ENCODE assay signal across 22 mouse cellular contexts in genomic region chr1:126528043-126528598, GRCm38 (mm10).
A peak's percentile ranks its signal among the peaks of the same experiment; 100 is the strongest.
DNase-seq lines count a peak whose midpoint lies in the region; ATAC-seq lines count a peak whose summit lies in the region.
"Had no signal": no experiment of that assay in that cellular context is flagged by ENCODE, and none has a peak within 500 bp of the region (broad histone marks: within the 10 kb centered on the region; RNA-seq: fewer than 3 reads in every experiment).

No protein-coding gene starts in this region.

- WGBS in hindbrain, embryonic 16.5 days: 73% methylated on average over 7 of the region's 7 CpGs
- WGBS in hindbrain, embryonic 11.5 days: 91% methylated on average over 7 of the region's 7 CpGs

- H3K4me2 ChIP-seq in hindbrain, embryonic 16.5 days (ENCODE audit: low read length): no peak overlapping the region
- no peak overlapping the region for H3K4me2 ChIP-seq in hindbrain, embryonic 11.5 days (replicated peaks; ENCODE audit: low read depth, low read length)
- H3K4me2 ChIP-seq: hindbrain, embryonic 12.5 days; liver, embryonic 11.5 days; neural tube, embryonic 15.5 days had no signal

- no peaks in the 10 kb centered on the region for H3K27me3 ChIP-seq in hindbrain, embryonic 16.5 days (replicated peaks; ENCODE audit: control insufficient read depth, insufficient read depth, low read length)
- no peaks in the 10 kb centered on the region for H3K27me3 ChIP-seq in hindbrain, embryonic 11.5 days (ENCODE audit: control insufficient read depth, insufficient read depth, low read length)
- H3K27me3 ChIP-seq: hindbrain, embryonic 12.5 days; neural tube, embryonic 15.5 days had no signal

- peak; percentile 24 to 27 for DNase-seq in cerebellum, postnatal 14 days
- DNase-seq in cerebellum, adult 9-10 months: no peak
- DNase-seq in hindbrain, embryonic 11.5 days (ENCODE audit: low spot score): no peak
- DNase-seq in right cerebral cortex, postnatal 4 days: peak; percentile 8
- no peak for DNase-seq in right cerebral cortex, postnatal 14 days
- DNase-seq in liver: no peak
- DNase-seq: adrenal gland, postnatal 36 days; cerebellum, postnatal 25 days; embryo, embryonic 11 days; gastrocnemius, postnatal 25 days; heart, adult 2 months; kidney, postnatal 36 days; lung, adult 18-20 months; lung, postnatal 14 days had no signal

- no peak overlapping the region for H3K4me3 ChIP-seq in hindbrain, embryonic 16.5 days (ENCODE audit: low read length)
- H3K4me3 ChIP-seq in hindbrain, embryonic 11.5 days (ENCODE audit: low read depth, low read length): no peak overlapping the region
- H3K4me3 ChIP-seq: heart, adult 2 months; hindbrain, embryonic 12.5 days; limb, embryonic 10.5 days; neural tube, embryonic 15.5 days had no signal

- no peak overlapping the region for H3K9ac ChIP-seq in hindbrain, embryonic 16.5 days (ENCODE audit: low read depth, low read length)
- no peak overlapping the region for H3K9ac ChIP-seq in hindbrain, embryonic 11.5 days (ENCODE audit: low read depth, low read length)
- H3K9ac ChIP-seq: hindbrain, embryonic 12.5 days; neural tube, embryonic 15.5 days had no signal

- H3K27ac ChIP-seq in hindbrain, embryonic 16.5 days (ENCODE audit: low read depth, low read length): no peak overlapping the region
- no peak overlapping the region for H3K27ac ChIP-seq in hindbrain, embryonic 11.5 days (ENCODE audit: low read depth, low read length)
- H3K27ac ChIP-seq: heart, adult 2 months; hindbrain, embryonic 12.5 days; limb, embryonic 10.5 days; neural tube, embryonic 15.5 days; stomach, postnatal 0 days had no signal

- no peaks in the 10 kb centered on the region for H3K4me1 ChIP-seq in hindbrain, embryonic 16.5 days (ENCODE audit: control insufficient read depth, insufficient read depth, low read depth, low read length)
- no peaks in the 10 kb centered on the region for H3K4me1 ChIP-seq in hindbrain, embryonic 11.5 days (replicated peaks; ENCODE audit: control insufficient read depth, insufficient read depth, low read length)
- H3K4me1 ChIP-seq: hindbrain, embryonic 12.5 days; limb, embryonic 10.5 days; neural tube, embryonic 15.5 days had no signal

- H3K36me3 ChIP-seq in hindbrain, embryonic 16.5 days (ENCODE audit: control insufficient read depth, insufficient read depth, low read length): no peaks in the 10 kb centered on the region
- no peaks in the 10 kb centered on the region for H3K36me3 ChIP-seq in hindbrain, embryonic 11.5 days (ENCODE audit: control insufficient read depth, insufficient read depth, low read length)
- H3K36me3 ChIP-seq: hindbrain, embryonic 12.5 days; limb, embryonic 10.5 days; neural tube, embryonic 15.5 days had no signal

- peak; percentile 40; the same call in 1 of the 2 replicates for ATAC-seq in hindbrain, embryonic 16.5 days
- ATAC-seq in hindbrain, embryonic 11.5 days (ENCODE audit: low FRiP score): no peak
- ATAC-seq: CD4-positive, CD25-positive, alpha-beta regulatory T cell, adult 4 months; intestine, embryonic 16.5 days had no signal

- no peaks in the 10 kb centered on the region for H3K9me3 ChIP-seq in hindbrain, embryonic 16.5 days (ENCODE audit: control insufficient read depth, low read length)
- no peaks in the 10 kb centered on the region for H3K9me3 ChIP-seq in hindbrain, embryonic 11.5 days (ENCODE audit: control insufficient read depth, low read length)
- H3K9me3 ChIP-seq: hindbrain, embryonic 12.5 days; limb, embryonic 10.5 days; neural tube, embryonic 15.5 days had no signal

Comparison
In these comparisons a context has a peak if more than half of its experiments do, and no peak if none do; other contexts are left out.
1. DNase-seq: peak in cerebellum, postnatal 14 days (2 of 2) and right cerebral cortex, postnatal 4 days (single experiment); none in cerebellum, adult 9-10 months (single experiment), hindbrain, embryonic 11.5 days (single experiment), right cerebral cortex, postnatal 14 days (single experiment) and liver (single experiment).